Mouse (Mus musculus) neural tube, embryonic 13.5 days (tissue): ENCODE measurements at regions not wholly inside any gene's neighbourhood (a gene's known extent, or its start where the extent isn't known, plus 50 kb on each side); places are given as distances from the start of the nearest gene placed in this dataset.
A peak's percentile ranks its signal among the peaks of the same experiment; 100 is the strongest.

Source experiments
- ATAC-seq: fragments of 200-750 bp; cut with Nextera tagmentation; 2 replicates; pipeline ENCODE4 v1.8.0; 2017; ENCODE audit warnings: low read depth, mild to moderate bottlenecking, moderate TSS enrichment, moderate library complexity
- H3K27ac ChIP-seq: fragments of 300-500 bp; sonication (generic); replicated peaks from 2 replicates; pipeline ENCODE4 v1.5.1; 2015; ENCODE audit warnings: moderate library complexity, mild to moderate bottlenecking, inconsistent platforms
- H3K27me3 ChIP-seq: fragments of 300-500 bp; sonication (generic); 2 replicates; pipeline ENCODE4 v1.6.1; 2015; ENCODE audit warnings: mild to moderate bottlenecking, inconsistent platforms
- H3K36me3 ChIP-seq: fragments of 300-500 bp; sonication (generic); 2 replicates; pipeline ENCODE4 v1.6.1; 2015; ENCODE audit warnings: mild to moderate bottlenecking, inconsistent platforms
- H3K4me1 ChIP-seq: fragments of 300-500 bp; sonication (generic); replicated peaks from 2 replicates; pipeline ENCODE4 v1.6.1; 2015; ENCODE audit warnings: inconsistent platforms
- H3K4me2 ChIP-seq: fragments of 300-500 bp; sonication (generic); 2 replicates; pipeline ENCODE4 v1.6.1; 2015; ENCODE audit warnings: inconsistent platforms, mild to moderate bottlenecking, moderate library complexity
- H3K4me3 ChIP-seq: fragments of 300-500 bp; sonication (generic); 2 replicates; pipeline ENCODE4 v1.5.1; 2015; ENCODE audit warnings: mild to moderate bottlenecking, inconsistent platforms
- H3K9ac ChIP-seq: fragments of 300-500 bp; sonication (generic); 2 replicates; pipeline ENCODE4 v1.6.1; 2015; ENCODE audit warnings: moderate library complexity, mild to moderate bottlenecking, inconsistent platforms
- H3K9me3 ChIP-seq: fragments of 300-500 bp; sonication (generic); 2 replicates; pipeline ENCODE4 v1.6.1; 2016; ENCODE audit warnings: inconsistent platforms
- WGBS: fragments of 180-500 bp; shearing (Covaris S2); methylation state at CpG from one replicate; pipeline ENCODE4 v1.1.7; 2015; 5-methylcytosine and 5-hydroxymethylcytosine counted together

GRCm38 (mm10) chr9:63843883-63844485 is 86.2 kb upstream of the Smad3 start:
- peak; percentile 57; the same call in 1 of the 2 replicates for ATAC-seq
- H3K36me3 ChIP-seq: no peaks in the 10 kb centered on the region

DNA sequence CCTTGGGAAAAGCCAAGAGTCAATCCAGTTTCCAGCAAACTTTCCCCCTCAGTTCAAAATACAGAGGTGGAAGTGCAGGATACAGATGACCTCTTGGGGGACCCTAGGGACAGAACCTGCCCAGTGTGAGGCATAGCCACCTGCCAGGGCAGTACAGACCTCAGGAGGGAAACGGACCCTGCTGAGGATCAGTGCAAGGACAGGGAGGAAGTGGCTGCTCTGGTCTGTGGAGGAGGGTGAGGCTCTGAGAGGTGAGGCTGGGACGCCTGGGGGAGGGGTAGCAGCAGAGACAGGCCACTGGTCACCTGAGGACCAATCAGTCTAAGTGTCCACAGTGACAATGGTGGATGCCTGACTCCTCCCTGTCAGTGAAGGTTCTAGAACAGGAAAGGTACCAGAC is 85.6 kb upstream of the Smad3 start:
- no peaks in the 10 kb centered on the region for H3K36me3 ChIP-seq
- 58% methylated on average over 2 of the region's 2 CpGs for WGBS
- no peak for ATAC-seq
- no peaks in the 10 kb centered on the region for H3K9me3 ChIP-seq
- no peak overlapping the region for H3K4me3 ChIP-seq
- H3K9ac ChIP-seq: no peak overlapping the region
- H3K4me2 ChIP-seq: no peak overlapping the region
- 0 out of 2 replicates have a peak, but pooled peaks cover 14% of the 10 kb centered on the region for H3K27me3 ChIP-seq
- no peaks in the 10 kb centered on the region for H3K4me1 ChIP-seq
- H3K27ac ChIP-seq: no peak overlapping the region

More at GRCm38 (mm10) chr9:63843883-63844485, 86.2 kb upstream of the Smad3 start:
- Histone ChIP-seq H3K9ac (no peak overlapping the region), H3K4me2 (no peak overlapping the region), H3K4me3 (no peak overlapping the region), H3K9me3 (no peaks in the 10 kb centered on the region), H3K27me3 (0 out of 2 replicates have a peak, but pooled peaks cover 12% of the 10 kb centered on the region), H3K4me1 (no peaks in the 10 kb centered on the region), H3K27ac (no peak overlapping the region)
- WGBS: 29% methylated on average over 10 of the region's 10 CpGs

GRCm38 (mm10) chr9:63841102-63841501 is 83.3 kb upstream of the Smad3 start:
- H3K27ac ChIP-seq: no peak overlapping the region
- 87% methylated on average over 14 of the region's 14 CpGs for WGBS
- H3K9ac ChIP-seq: no peak overlapping the region
- no peak overlapping the region for H3K4me2 ChIP-seq
- H3K4me1 ChIP-seq: peaks cover 9% of the 10 kb centered on the region
- no peaks in the 10 kb centered on the region for H3K9me3 ChIP-seq
- no peak overlapping the region for H3K4me3 ChIP-seq
- no peaks in the 10 kb centered on the region for H3K36me3 ChIP-seq
- no peak for ATAC-seq
- H3K27me3 ChIP-seq: 0 out of 2 replicates have a peak, but pooled peaks cover 14% of the 10 kb centered on the region

- H3K27ac ChIP-seq: no peak overlapping the region
- 0 out of 2 replicates have a peak, but pooled peaks cover 11% of the 10 kb centered on the region for H3K27me3 ChIP-seq
- H3K9me3 ChIP-seq: no peaks in the 10 kb centered on the region
- ATAC-seq: no peak
- no peak overlapping the region for H3K4me2 ChIP-seq
- no peak overlapping the region for H3K4me3 ChIP-seq
- peaks cover 16% of the 10 kb centered on the region for H3K4me1 ChIP-seq
- no peak overlapping the region for H3K9ac ChIP-seq
- 89% methylated on average over 14 of the region's 14 CpGs for WGBS
- no peaks in the 10 kb centered on the region for H3K36me3 ChIP-seq
These were observed 81.4 kb upstream of the Smad3 start for GRCm38 (mm10) chr9:63838996-63839772.

GRCm38 (mm10) chr9:63837552-63837951 is 79.8 kb upstream of the Smad3 start:
- Histone ChIP-seq H3K27me3 (0 out of 2 replicates have a peak, but pooled peaks cover 5% of the 10 kb centered on the region), H3K27ac (no peak overlapping the region), H3K4me1 (peaks cover 21% of the 10 kb centered on the region), H3K4me2 (no peak overlapping the region), H3K9ac (no peak overlapping the region), H3K36me3 (no peaks in the 10 kb centered on the region), H3K4me3 (no peak overlapping the region), H3K9me3 (no peaks in the 10 kb centered on the region)
- ATAC-seq: no peak
- 68% methylated on average over 6 of the region's 6 CpGs for WGBS

- 0 out of 2 replicates have a peak, but pooled peaks cover 5% of the 10 kb centered on the region for H3K27me3 ChIP-seq
- no peak overlapping the region for H3K27ac ChIP-seq
- H3K4me3 ChIP-seq: no peak overlapping the region
- no peaks in the 10 kb centered on the region for H3K36me3 ChIP-seq
- 55% methylated on average over 5 of the region's 5 CpGs for WGBS
- no peaks in the 10 kb centered on the region for H3K9me3 ChIP-seq
- ATAC-seq: no peak; the same call in 1 of the 2 replicates
- H3K9ac ChIP-seq: no peak overlapping the region
- H3K4me1 ChIP-seq: peaks cover 21% of the 10 kb centered on the region
- H3K4me2 ChIP-seq: no peak overlapping the region
These were observed 78.9 kb upstream of the Smad3 start for GRCm38 (mm10) chr9:63836565-63837284.

- Histone ChIP-seq H3K27ac (no peak overlapping the region), H3K4me1 (peaks cover 21% of the 10 kb centered on the region), H3K9me3 (no peaks in the 10 kb centered on the region), H3K36me3 (no peaks in the 10 kb centered on the region), H3K4me3 (no peak overlapping the region), H3K9ac (no peak overlapping the region), H3K4me2 (no peak overlapping the region), H3K27me3 (0 out of 2 replicates have a peak, but pooled peaks cover 5% of the 10 kb centered on the region)
- 48% methylated on average over 11 of the region's 11 CpGs for WGBS
- no peak for ATAC-seq
These were observed 78.2 kb upstream of the Smad3 start for GRCm38 (mm10) chr9:63836036-63836435.

GRCm38 (mm10) chr9:63834416-63834815 is 76.6 kb upstream of the Smad3 start:
- H3K9ac ChIP-seq: no peak overlapping the region
- H3K4me1 ChIP-seq: peaks cover 21% of the 10 kb centered on the region
- 58% methylated on average over 3 of the region's 3 CpGs for WGBS
- H3K4me3 ChIP-seq: no peak overlapping the region
- 0 out of 2 replicates have a peak, but pooled peaks cover 5% of the 10 kb centered on the region for H3K27me3 ChIP-seq
- no peaks in the 10 kb centered on the region for H3K36me3 ChIP-seq
- ATAC-seq: no peak; the same call in 1 of the 2 replicates
- H3K9me3 ChIP-seq: no peaks in the 10 kb centered on the region
- no peak overlapping the region for H3K4me2 ChIP-seq
- no peak overlapping the region for H3K27ac ChIP-seq

DNA sequence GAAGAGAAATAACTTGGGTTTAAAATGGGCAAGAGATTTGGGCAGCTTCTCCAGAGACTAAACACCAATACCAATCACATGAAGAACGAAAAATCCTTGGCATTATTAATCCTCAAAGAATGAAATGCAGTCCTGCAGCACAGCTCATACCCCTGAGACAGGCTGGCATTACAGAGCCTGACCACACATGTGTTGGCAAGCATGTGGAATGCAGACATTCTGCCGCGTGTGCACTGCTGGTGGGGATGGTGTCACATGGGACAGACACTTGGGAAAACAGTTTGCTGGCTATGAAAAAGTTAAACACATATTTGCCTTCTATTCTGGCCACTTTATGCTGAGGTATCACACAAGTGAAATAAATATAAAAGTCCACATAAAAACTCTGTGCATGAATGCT is 60.4 kb upstream of the Smad3 start:
- Histone ChIP-seq H3K9ac (no peak overlapping the region), H3K27ac (no peak overlapping the region), H3K4me2 (no peak overlapping the region), H3K27me3 (no peaks in the 10 kb centered on the region), H3K9me3 (no peaks in the 10 kb centered on the region), H3K4me1 (no peaks in the 10 kb centered on the region), H3K4me3 (no peak overlapping the region), H3K36me3 (no peaks in the 10 kb centered on the region)
- ATAC-seq: no peak
- 86% methylated on average over 3 of the region's 3 CpGs for WGBS

- Histone ChIP-seq H3K4me2 (no peak overlapping the region), H3K27me3 (no peaks in the 10 kb centered on the region), H3K36me3 (no peaks in the 10 kb centered on the region), H3K4me1 (peaks cover 6% of the 10 kb centered on the region), H3K9me3 (no peaks in the 10 kb centered on the region), H3K4me3 (no peak overlapping the region), H3K27ac (no peak overlapping the region), H3K9ac (no peak overlapping the region)
- WGBS: 55% methylated on average over 2 of the region's 2 CpGs
- no peak for ATAC-seq
These were observed 58.7 kb upstream of the Smad3 start for GRCm38 (mm10) chr9:63816540-63816939.

DNA sequence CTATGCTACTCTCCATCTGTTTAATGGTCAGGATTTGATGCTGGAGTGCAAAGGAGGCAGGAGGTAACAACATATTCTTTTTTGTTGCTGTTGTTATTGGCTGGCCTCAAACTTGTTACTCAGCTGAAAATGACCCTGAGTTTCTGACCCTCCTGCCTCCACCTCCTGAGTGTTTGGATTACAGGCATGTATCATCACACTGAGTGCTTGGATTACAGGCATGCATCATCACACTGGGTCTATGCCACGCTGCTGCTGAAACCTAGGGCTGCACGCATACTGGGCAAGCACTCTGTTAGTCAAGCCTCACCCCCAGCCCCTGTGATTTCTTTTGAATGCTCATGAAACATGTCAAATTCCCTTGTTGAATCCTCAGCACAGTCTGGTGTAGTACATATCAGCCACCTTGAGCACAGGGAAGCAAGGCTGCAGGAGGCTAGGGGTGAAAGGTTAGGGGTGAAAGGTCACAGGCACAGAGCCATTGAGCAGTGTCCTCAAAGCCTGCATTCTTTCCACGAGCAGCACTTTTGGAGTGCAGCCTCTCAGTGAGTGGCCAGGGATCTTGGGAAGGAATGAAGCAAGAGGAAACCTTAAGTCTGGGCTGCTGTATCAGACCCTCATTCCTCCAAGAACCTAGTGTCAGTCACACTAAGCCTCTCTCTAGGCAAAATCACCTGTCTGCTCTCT is 52.2 kb upstream of the Smad3 start:
- 47% methylated on average over 3 of the region's 3 CpGs for WGBS

More for the DNA sequence above, 52.2 kb upstream of the Smad3 start:
- Histone ChIP-seq H3K9ac (no peak overlapping the region), H3K9me3 (no peaks in the 10 kb centered on the region), H3K4me3 (no peak overlapping the region), H3K36me3 (no peaks in the 10 kb centered on the region), H3K4me1 (peaks cover 6% of the 10 kb centered on the region), H3K27ac (no peak overlapping the region), H3K27me3 (no peaks in the 10 kb centered on the region), H3K4me2 (no peak overlapping the region)
- no peak for ATAC-seq
